Mouse (Mus musculus): ENCODE data around the gene Ehd4.

DNA sequence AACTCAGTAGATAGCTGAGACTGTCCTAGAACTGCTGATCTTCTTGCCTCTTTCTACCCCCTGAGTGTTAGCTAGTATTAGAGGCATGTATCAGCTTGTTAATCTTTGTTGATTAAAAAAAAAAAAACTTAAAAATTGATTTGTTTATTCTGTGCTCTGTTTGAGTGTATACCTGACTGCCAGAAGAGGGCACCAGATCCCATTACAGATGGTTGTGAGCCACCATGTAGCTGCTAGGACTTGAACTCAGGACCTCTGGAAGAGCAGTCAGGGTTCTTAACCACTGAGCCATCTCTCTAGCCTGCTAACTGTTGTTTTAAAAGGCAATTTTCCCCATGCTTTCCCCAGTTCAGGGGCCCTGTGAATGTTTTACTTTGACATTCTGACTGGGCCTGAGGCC, 24.5 kb upstream of the Ehd4 start:
- TF ChIP-seq POLR2A (IDR thresholded peaks at IDR 0.05; ENCODE audit: borderline replicate concordance, extremely low read depth, insufficient read depth, insufficient read length, poor library complexity, severe bottlenecking), result no peak
- no peak for TF ChIP-seq CTCF (IDR thresholded peaks at IDR 0.05; ENCODE audit: borderline replicate concordance, extremely low read depth, insufficient read depth, insufficient read length)
